Mouse (Mus musculus): ENCODE measurements at regions not wholly inside any gene's neighbourhood (a gene's known extent, or its start where the extent isn't known, plus 50 kb on each side); places are given as distances from the start of the nearest gene placed in this dataset.

GRCm38 (mm10) chr14:61769881-61770280 is 162.6 kb downstream of the Kcnrg start:
- Histone ChIP-seq H3K27me3 (ENCODE audit: control insufficient read depth, insufficient read depth, low read length) (no peaks in the 10 kb centered on the region), H3K27ac (replicated peaks) (no peak overlapping the region), H3K36me3 (ENCODE audit: control insufficient read depth, insufficient read depth, low read length) (no peaks in the 10 kb centered on the region), H3K4me3 (ENCODE audit: low read depth, low read length) (no peak overlapping the region), H3K9me3 (ENCODE audit: control insufficient read depth, low read length) (no peaks in the 10 kb centered on the region), H3K4me1 (replicated peaks; ENCODE audit: control insufficient read depth, insufficient read depth) (no peaks in the 10 kb centered on the region), H3K4me2 (replicated peaks; ENCODE audit: low read depth) (no peak overlapping the region), H3K9ac (ENCODE audit: low read length) (no peak overlapping the region)
- DNase-seq (ENCODE audit: low spot score) (no peak), ATAC-seq (ENCODE audit: low FRiP score, low TSS enrichment) (no peak)
- TF ChIP-seq EP300 (optimal IDR thresholded peaks at IDR 0.05) (no peak), CTCF (IDR thresholded peaks at IDR 0.05; ENCODE audit: low read depth) (no peak)
- 58% methylated on average over 5 of the region's 5 CpGs for WGBS

- no peak overlapping the region for H3K4me3 ChIP-seq (ENCODE audit: low read depth, low read length)
- H3K4me1 ChIP-seq (replicated peaks; ENCODE audit: control insufficient read depth, insufficient read depth), result no peaks in the 10 kb centered on the region
- H3K27ac ChIP-seq (replicated peaks), result no peak overlapping the region
- TF ChIP-seq EP300 (optimal IDR thresholded peaks at IDR 0.05) (no peak), CTCF (IDR thresholded peaks at IDR 0.05; ENCODE audit: low read depth) (no peak)
- H3K9me3 ChIP-seq (ENCODE audit: control insufficient read depth, low read length), result no peaks in the 10 kb centered on the region
- no peaks in the 10 kb centered on the region for H3K36me3 ChIP-seq (ENCODE audit: control insufficient read depth, insufficient read depth, low read length)
- WGBS, result 74% methylated on average over 3 of the region's 3 CpGs
- DNase-seq (ENCODE audit: low spot score) (no peak), ATAC-seq (ENCODE audit: low FRiP score, low TSS enrichment) (no peak)
- H3K4me2 ChIP-seq (replicated peaks; ENCODE audit: low read depth), result no peak overlapping the region
- H3K9ac ChIP-seq (ENCODE audit: low read length), result no peak overlapping the region
- H3K27me3 ChIP-seq (ENCODE audit: control insufficient read depth, insufficient read depth, low read length), result no peaks in the 10 kb centered on the region
Measured at GRCm38 (mm10) chr14:61774171-61774570, 166.9 kb downstream of the Kcnrg start.

- Histone ChIP-seq H3K4me3 (ENCODE audit: low read depth, low read length) (no peak overlapping the region), H3K36me3 (ENCODE audit: control insufficient read depth, insufficient read depth, low read length) (no peaks in the 10 kb centered on the region), H3K27me3 (ENCODE audit: control insufficient read depth, insufficient read depth, low read length) (no peaks in the 10 kb centered on the region), H3K4me2 (replicated peaks; ENCODE audit: low read depth) (no peak overlapping the region), H3K27ac (replicated peaks) (no peak overlapping the region), H3K9me3 (ENCODE audit: control insufficient read depth, low read length) (no peaks in the 10 kb centered on the region), H3K4me1 (replicated peaks; ENCODE audit: control insufficient read depth, insufficient read depth) (no peaks in the 10 kb centered on the region), H3K9ac (ENCODE audit: low read length) (no peak overlapping the region)
- TF ChIP-seq CTCF (IDR thresholded peaks at IDR 0.05; ENCODE audit: low read depth), result no peak
- no peak for TF ChIP-seq EP300 (optimal IDR thresholded peaks at IDR 0.05)
- DNase-seq (ENCODE audit: low spot score), result no peak
- WGBS, result 71% methylated on average over 5 of the region's 5 CpGs
- ATAC-seq (ENCODE audit: low FRiP score, low TSS enrichment), result no peak
Measured at GRCm38 (mm10) chr14:61778618-61779017, 171.4 kb downstream of the Kcnrg start.

GRCm38 (mm10) chr14:61783206-61783605 is 175.9 kb downstream of the Kcnrg start:
- H3K4me2 ChIP-seq (replicated peaks; ENCODE audit: low read depth), result no peak overlapping the region

GRCm38 (mm10) chr14:61784609-61785008 is 177.4 kb downstream of the Kcnrg start:
- no peak overlapping the region for H3K9ac ChIP-seq (ENCODE audit: low read length)
- no peaks in the 10 kb centered on the region for H3K4me1 ChIP-seq (replicated peaks; ENCODE audit: control insufficient read depth, insufficient read depth)
- ATAC-seq (ENCODE audit: low FRiP score, low TSS enrichment) (no peak), DNase-seq (ENCODE audit: low spot score) (no peak)
- 87% methylated on average over 4 of the region's 4 CpGs for WGBS
- TF ChIP-seq CTCF (IDR thresholded peaks at IDR 0.05; ENCODE audit: low read depth) (peak; percentile 38; the same call in 1 of the 2 replicates), EP300 (optimal IDR thresholded peaks at IDR 0.05) (no peak)
- no peak overlapping the region for H3K27ac ChIP-seq (replicated peaks)
- no peaks in the 10 kb centered on the region for H3K27me3 ChIP-seq (ENCODE audit: control insufficient read depth, insufficient read depth, low read length)
- no peaks in the 10 kb centered on the region for H3K36me3 ChIP-seq (ENCODE audit: control insufficient read depth, insufficient read depth, low read length)
- H3K9me3 ChIP-seq (ENCODE audit: control insufficient read depth, low read length), result no peaks in the 10 kb centered on the region
- no peak overlapping the region for H3K4me2 ChIP-seq (replicated peaks; ENCODE audit: low read depth)
- H3K4me3 ChIP-seq (ENCODE audit: low read depth, low read length), result no peak overlapping the region

More at GRCm38 (mm10) chr14:61783206-61783605, 175.9 kb downstream of the Kcnrg start:
- ATAC-seq (ENCODE audit: low FRiP score, low TSS enrichment) (no peak), DNase-seq (ENCODE audit: low spot score) (no peak)
- TF ChIP-seq CTCF (IDR thresholded peaks at IDR 0.05; ENCODE audit: low read depth) (no peak), EP300 (optimal IDR thresholded peaks at IDR 0.05) (no peak)
- no peaks in the 10 kb centered on the region for H3K36me3 ChIP-seq (ENCODE audit: control insufficient read depth, insufficient read depth, low read length)
- WGBS, result 88% methylated on average over 3 of the region's 3 CpGs
- no peaks in the 10 kb centered on the region for H3K9me3 ChIP-seq (ENCODE audit: control insufficient read depth, low read length)
- H3K27ac ChIP-seq (replicated peaks), result no peak overlapping the region
- H3K27me3 ChIP-seq (ENCODE audit: control insufficient read depth, insufficient read depth, low read length), result no peaks in the 10 kb centered on the region
- H3K4me1 ChIP-seq (replicated peaks; ENCODE audit: control insufficient read depth, insufficient read depth), result no peaks in the 10 kb centered on the region
- H3K9ac ChIP-seq (ENCODE audit: low read length), result no peak overlapping the region
- no peak overlapping the region for H3K4me3 ChIP-seq (ENCODE audit: low read depth, low read length)

GRCm38 (mm10) chr14:61786031-61786430 is 178.8 kb downstream of the Kcnrg start:
- Histone ChIP-seq H3K4me2 (replicated peaks; ENCODE audit: low read depth) (no peak overlapping the region), H3K9me3 (ENCODE audit: control insufficient read depth, low read length) (no peaks in the 10 kb centered on the region), H3K9ac (ENCODE audit: low read length) (no peak overlapping the region), H3K4me3 (ENCODE audit: low read depth, low read length) (no peak overlapping the region), H3K4me1 (replicated peaks; ENCODE audit: control insufficient read depth, insufficient read depth) (no peaks in the 10 kb centered on the region), H3K27me3 (ENCODE audit: control insufficient read depth, insufficient read depth, low read length) (no peaks in the 10 kb centered on the region), H3K27ac (replicated peaks) (no peak overlapping the region), H3K36me3 (ENCODE audit: control insufficient read depth, insufficient read depth, low read length) (no peaks in the 10 kb centered on the region)
- TF ChIP-seq CTCF (IDR thresholded peaks at IDR 0.05; ENCODE audit: low read depth) (no peak), EP300 (optimal IDR thresholded peaks at IDR 0.05) (no peak)
- no peak for ATAC-seq (ENCODE audit: low FRiP score, low TSS enrichment)
- no peak for DNase-seq (ENCODE audit: low spot score)

All from stomach, postnatal 0 days (tissue).